Mouse (Mus musculus): ENCODE results near the gene Mamstr. TPM values are rescaled to one million over a fixed set of nuclear protein-coding genes. Genes with fewer than 3 reads are reported as not detected.

Mamstr gene
- polyA plus RNA-seq, 1 experiment from 2014 or later: 3.4 TPM

GRCm38 (mm10) chr7:45689800-45690199 lies 50.0 kb downstream of the Mamstr start:
- no peak for ATAC-seq (ENCODE audit: low FRiP score)
- 83% methylated on average over 11 of the region's 11 CpGs for WGBS

GRCm38 (mm10) chr7:45692364-45692763 lies 52.6 kb downstream of the Mamstr start:
- Histone ChIP-seq H3K9ac (no peak overlapping the region), H3K4me1 (replicated peaks) (0 out of 2 replicates have a peak, but pooled peaks cover 6% of the 10 kb centered on the region), H3K4me3 (no peak overlapping the region), H3K27ac (no peak overlapping the region), H3K36me3 (no peaks in the 10 kb centered on the region), H3K9me3 (no peaks in the 10 kb centered on the region), H3K27me3 (peaks cover 13% of the 10 kb centered on the region; the same call in 1 of the 2 replicates), H3K4me2 (no peak overlapping the region)
- ATAC-seq (ENCODE audit: low FRiP score): no peak
- 76% methylated on average over 2 of the region's 2 CpGs for WGBS

More at GRCm38 (mm10) chr7:45689800-45690199, 50.0 kb downstream of the Mamstr start:
- H3K9ac ChIP-seq: no peak overlapping the region
- H3K36me3 ChIP-seq: no peaks in the 10 kb centered on the region
- H3K4me3 ChIP-seq: no peak overlapping the region
- H3K4me1 ChIP-seq (replicated peaks): peaks cover 19% of the 10 kb centered on the region; the same call in 1 of the 2 replicates
- no peak overlapping the region for H3K4me2 ChIP-seq
- H3K27ac ChIP-seq: no peak overlapping the region
- no peaks in the 10 kb centered on the region for H3K9me3 ChIP-seq
- H3K27me3 ChIP-seq: peaks cover 22% of the 10 kb centered on the region

GRCm38 (mm10) chr7:45693921-45694591 lies 54.3 kb downstream of the Mamstr start, which contains the start of gene Sec1:
Gene Sec1 (minus strand): TSS chr7:45694402.
- ATAC-seq (ENCODE audit: low FRiP score): no peak
- Histone ChIP-seq H3K36me3 (no peaks in the 10 kb centered on the region), H3K9me3 (no peaks in the 10 kb centered on the region), H3K27me3 (peaks cover 25% of the 10 kb centered on the region), H3K27ac (no peak within 1 kb of the TSS), H3K4me3 (no peak within 1 kb of the TSS), H3K4me1 (replicated peaks) (peaks cover 6% of the 10 kb centered on the region; the same call in 1 of the 2 replicates), H3K9ac (no peak within 1 kb of the TSS), H3K4me2 (no peak within 1 kb of the TSS)
- 87% methylated on average over 50 of the region's 50 CpGs for WGBS

- Histone ChIP-seq H3K9me3 (no peaks in the 10 kb centered on the region), H3K36me3 (no peaks in the 10 kb centered on the region), H3K4me1 (replicated peaks) (peaks cover 17% of the 10 kb centered on the region), H3K27ac (no peak overlapping the region), H3K4me2 (no peak overlapping the region), H3K4me3 (no peak overlapping the region), H3K27me3 (peaks cover 33% of the 10 kb centered on the region), H3K9ac (no peak overlapping the region)
- ATAC-seq (ENCODE audit: low FRiP score): no peak
- WGBS: 8% methylated on average over 5 of the region's 6 CpGs
These were observed 55.3 kb downstream of the Mamstr start for GRCm38 (mm10) chr7:45695098-45695497.

Other genes starting within 250 kb of the Mamstr start
- 205 and 215 TPM in 2 replicates for gene Snrnp70, start 244.2 kb upstream of the Mamstr start, polyA plus RNA-seq (2015; fragmentation: Nextera tagmentation; extraction: Ambion mirVana)
- gene Kcna7, start 234.3 kb upstream of the Mamstr start, polyA plus RNA-seq (2015; fragmentation: Nextera tagmentation; extraction: Ambion mirVana): not detected in 2 replicates
- 0.10 and 0.19 TPM in 2 replicates for gene Ntf5, start 226.3 kb upstream of the Mamstr start, polyA plus RNA-seq (2015; fragmentation: Nextera tagmentation; extraction: Ambion mirVana)
- gene Lhb, start 219.2 kb upstream of the Mamstr start, polyA plus RNA-seq (2015; fragmentation: Nextera tagmentation; extraction: Ambion mirVana): 1.2 and 2.5 TPM in 2 replicates
- gene Gys1, start 205.1 kb upstream of the Mamstr start, polyA plus RNA-seq (2015; fragmentation: Nextera tagmentation; extraction: Ambion mirVana): 21.9 and 23.2 TPM in 2 replicates
- 99.9 and 110 TPM in 2 replicates for gene Ruvbl2, start 201.9 kb upstream of the Mamstr start, polyA plus RNA-seq (2015; fragmentation: Nextera tagmentation; extraction: Ambion mirVana)
- 7,019 and 7,066 TPM in 2 replicates for gene Ftl1, start 180.1 kb upstream of the Mamstr start, polyA plus RNA-seq (2015; fragmentation: Nextera tagmentation; extraction: Ambion mirVana)
- gene Bax, start 173.1 kb upstream of the Mamstr start, polyA plus RNA-seq (2015; fragmentation: Nextera tagmentation; extraction: Ambion mirVana): 253 and 271 TPM in 2 replicates
- gene Tulp2, start 158.1 kb upstream of the Mamstr start, polyA plus RNA-seq (2015; fragmentation: Nextera tagmentation; extraction: Ambion mirVana): 0.13 and 0.22 TPM in 2 replicates
- not detected in 2 replicates for gene Gm45808, start 153.2 kb upstream of the Mamstr start, polyA plus RNA-seq (2015; fragmentation: Nextera tagmentation; extraction: Ambion mirVana)
- gene Dhdh, start 151.2 kb upstream of the Mamstr start, polyA plus RNA-seq (2015; fragmentation: Nextera tagmentation; extraction: Ambion mirVana): 3.4 and 4.2 TPM in 2 replicates
- gene Nucb1, start 129.6 kb upstream of the Mamstr start, polyA plus RNA-seq (2015; fragmentation: Nextera tagmentation; extraction: Ambion mirVana): 120 and 121 TPM in 2 replicates
- 13.9 and 14.3 TPM in 2 replicates for gene Ppp1r15a, start 113.7 kb upstream of the Mamstr start, polyA plus RNA-seq (2015; fragmentation: Nextera tagmentation; extraction: Ambion mirVana)
- 2.4 and 4.3 TPM in 2 replicates for gene Plekha4, start 113.6 kb upstream of the Mamstr start, polyA plus RNA-seq (2015; fragmentation: Nextera tagmentation; extraction: Ambion mirVana)
- 0.25 and 0.45 TPM in 2 replicates for gene Hsd17b14, start 85.1 kb upstream of the Mamstr start, polyA plus RNA-seq (2015; fragmentation: Nextera tagmentation; extraction: Ambion mirVana)
- gene Bcat2, start 69.8 kb upstream of the Mamstr start, polyA plus RNA-seq (2015; fragmentation: Nextera tagmentation; extraction: Ambion mirVana): 19.8 and 20.8 TPM in 2 replicates
- gene Fgf21, start 24.5 kb upstream of the Mamstr start, polyA plus RNA-seq (2015; fragmentation: Nextera tagmentation; extraction: Ambion mirVana): not detected in 2 replicates
- gene Fut1, start 22.7 kb upstream of the Mamstr start, polyA plus RNA-seq (2015; fragmentation: Nextera tagmentation; extraction: Ambion mirVana): 0.06 TPM in 1 of 2 replicates, not detected in the other
- gene Izumo1, start 18.2 kb upstream of the Mamstr start, polyA plus RNA-seq (2015; fragmentation: Nextera tagmentation; extraction: Ambion mirVana): 0.18 TPM in 1 of 2 replicates, not detected in the other
- gene Rasip1, start 12.5 kb upstream of the Mamstr start, polyA plus RNA-seq (2015; fragmentation: Nextera tagmentation; extraction: Ambion mirVana): 12.0 and 12.7 TPM in 2 replicates
- 0.09 and 0.38 TPM in 2 replicates for gene Fut2, start 26.4 kb downstream of the Mamstr start, polyA plus RNA-seq (2015; fragmentation: Nextera tagmentation; extraction: Ambion mirVana)
- gene Ntn5, start 44.0 kb downstream of the Mamstr start, polyA plus RNA-seq (2015; fragmentation: Nextera tagmentation; extraction: Ambion mirVana): 2.3 and 2.6 TPM in 2 replicates
- 0.40 and 0.86 TPM in 2 replicates for gene Sec1, start 54.4 kb downstream of the Mamstr start, polyA plus RNA-seq (2015; fragmentation: Nextera tagmentation; extraction: Ambion mirVana)
- gene Car11, start 59.9 kb downstream of the Mamstr start, polyA plus RNA-seq (2015; fragmentation: Nextera tagmentation; extraction: Ambion mirVana): 38.5 and 41.6 TPM in 2 replicates
- 2.9 and 3.6 TPM in 2 replicates for gene Dbp, start 65.1 kb downstream of the Mamstr start, polyA plus RNA-seq (2015; fragmentation: Nextera tagmentation; extraction: Ambion mirVana)
- 626 and 633 TPM in 2 replicates for gene Rpl18, start 75.5 kb downstream of the Mamstr start, polyA plus RNA-seq (2015; fragmentation: Nextera tagmentation; extraction: Ambion mirVana)
- gene Sphk2, start 78.0 kb downstream of the Mamstr start, polyA plus RNA-seq (2015; fragmentation: Nextera tagmentation; extraction: Ambion mirVana): 24.1 and 25.0 TPM in 2 replicates
- 0.48 and 0.83 TPM in 2 replicates for gene Fam83e, start 81.2 kb downstream of the Mamstr start, polyA plus RNA-seq (2015; fragmentation: Nextera tagmentation; extraction: Ambion mirVana)
- not detected in 2 replicates for gene Spaca4, start 85.8 kb downstream of the Mamstr start, polyA plus RNA-seq (2015; fragmentation: Nextera tagmentation; extraction: Ambion mirVana)
- gene Lmtk3, start 143.8 kb downstream of the Mamstr start, polyA plus RNA-seq (2015; fragmentation: Nextera tagmentation; extraction: Ambion mirVana): 21.1 and 22.8 TPM in 2 replicates
- gene Sult2b1, start 144.7 kb downstream of the Mamstr start, polyA plus RNA-seq (2015; fragmentation: Nextera tagmentation; extraction: Ambion mirVana): 5.2 and 5.3 TPM in 2 replicates
- gene Cyth2, start 174.6 kb downstream of the Mamstr start, polyA plus RNA-seq (2015; fragmentation: Nextera tagmentation; extraction: Ambion mirVana): 327 and 333 TPM in 2 replicates
- gene Kcnj14, start 184.8 kb downstream of the Mamstr start, polyA plus RNA-seq (2015; fragmentation: Nextera tagmentation; extraction: Ambion mirVana): 0.50 and 0.81 TPM in 2 replicates
- gene Grwd1, start 191.0 kb downstream of the Mamstr start, polyA plus RNA-seq (2015; fragmentation: Nextera tagmentation; extraction: Ambion mirVana): 37.5 and 40.3 TPM in 2 replicates
- gene Kdelr1, start 232.8 kb downstream of the Mamstr start, polyA plus RNA-seq (2015; fragmentation: Nextera tagmentation; extraction: Ambion mirVana): 40.6 and 45.7 TPM in 2 replicates
- 1.5 and 1.6 TPM in 2 replicates for gene Grin2d, start 238.4 kb downstream of the Mamstr start, polyA plus RNA-seq (2015; fragmentation: Nextera tagmentation; extraction: Ambion mirVana)